Mouse (Mus musculus) ES-E14 (cell line): ENCODE measurements around the gene Il4ra. TPM values are rescaled to one million over a fixed set of nuclear protein-coding genes. Genes with fewer than 3 reads are reported as not detected.

Source experiments
- DNase-seq: peaks from one replicate; pipeline ENCODE4 v3.0.0-alpha.2; 2013; ENCODE audit warnings: low read depth, low spot score
- H3K27ac ChIP-seq: 2 replicates; pipeline ENCODE4 v1.5.1; 2012; ENCODE audit warnings: low read depth, mild to moderate bottlenecking, low read length, moderate library complexity, mixed read lengths; ENCODE audit not compliant: poor library complexity, insufficient read depth, severe bottlenecking
- H3K36me3 ChIP-seq: 2 replicates; pipeline ENCODE4 v1.6.1; 2012; ENCODE audit warnings: mild to moderate bottlenecking, low read length, moderate library complexity, mixed read lengths; ENCODE audit not compliant: control insufficient read depth, poor library complexity, insufficient read depth, severe bottlenecking
- H3K4me1 ChIP-seq, 2 experiments: fragments of 150-350 bp in 1 of 2; sonication (generic) in 1 of 2; 2 replicates each; pipeline ENCODE4 v1.6.1; 2012; ENCODE audit warnings: low read length in 2 of 2, mild to moderate bottlenecking in 1 of 2, mixed read lengths in 1 of 2; ENCODE audit not compliant: control insufficient read depth in 2 of 2, insufficient read depth in 2 of 2, poor library complexity in 1 of 2
- H3K4me3 ChIP-seq, 2 experiments: fragments of 150-350 bp in 1 of 2; sonication (generic) in 1 of 2; 2 replicates each; pipeline ENCODE4 v1.5.1; 2012; ENCODE audit warnings: low read length in 2 of 2, low read depth in 1 of 2, mild to moderate bottlenecking in 1 of 2, mixed read lengths in 1 of 2; ENCODE audit not compliant: insufficient read depth in 1 of 2, poor library complexity in 1 of 2, severe bottlenecking in 1 of 2
- H3K9ac ChIP-seq: 2 replicates; pipeline ENCODE4 v1.6.1; 2012; ENCODE audit warnings: low read depth, mild to moderate bottlenecking, low read length, mixed read lengths; ENCODE audit not compliant: poor library complexity, insufficient read depth, severe bottlenecking
- H3K9me3 ChIP-seq: fragments of 150-350 bp; sonication (generic); 2 replicates; pipeline ENCODE4 v1.6.1; 2012; ENCODE audit warnings: low read depth, mild to moderate bottlenecking, low read length; ENCODE audit not compliant: control insufficient read depth, insufficient read depth
- CHD2 ChIP-seq: IDR thresholded peaks from 2 replicates; pipeline ENCODE4 v1.6.1; 2014; ENCODE audit warnings: mild to moderate bottlenecking, low read depth, low read length, inconsistent platforms
- HCFC1 ChIP-seq: IDR thresholded peaks from 2 replicates; pipeline ENCODE4 v1.6.1; 2012; ENCODE audit warnings: low read length, inconsistent platforms, borderline replicate concordance; ENCODE audit not compliant: insufficient read depth
- MAFK ChIP-seq: IDR thresholded peaks from 2 replicates; pipeline ENCODE4 v1.6.1; 2014; ENCODE audit warnings: mild to moderate bottlenecking, low read depth, low read length, inconsistent platforms; ENCODE audit not compliant: insufficient read depth
- ZC3H11A ChIP-seq: IDR thresholded peaks from 2 replicates; pipeline ENCODE4 v1.6.1; 2012; ENCODE audit warnings: low read depth, mild to moderate bottlenecking, inconsistent platforms, low read length, borderline replicate concordance
- ZNF384 ChIP-seq: IDR thresholded peaks from 2 replicates; pipeline ENCODE4 v1.6.1; 2012; ENCODE audit warnings: low read depth, low read length, inconsistent platforms
- in situ Hi-C, 2 experiments: fragments of 600-800 bp; cut with MboI; formaldehyde crosslinking; loops; one replicate each; pipeline ENCODE4 v1.15.1; 2025; ENCODE audit warnings: low sequenced_read_pairs in 2 of 2, inconsistent platforms in 1 of 2; ENCODE audit not compliant: unreplicated experiment in 2 of 2
- total RNA-seq: library from RNA; depleted of rRNA; stranded (reverse); fragments of 300-350 nt; gene quantifications from 2 replicates; pipeline ENCODE4 v1.2.3, GENCODE M21; 2012

The Il4ra gene
- total RNA-seq, 1 experiment, result 3.4 TPM

- no peak overlapping the region for H3K4me3 ChIP-seq
- H3K36me3 ChIP-seq, result no peaks in the 10 kb centered on the region
- in situ Hi-C loops, result no loop called here
- TF ChIP-seq CHD2 (no peak), ZNF384 (no peak), MAFK (no peak), HCFC1 (no peak), ZC3H11A (no peak)
- H3K9ac ChIP-seq, result no peak overlapping the region
- H3K27ac ChIP-seq, result no peak overlapping the region
- H3K9me3 ChIP-seq, result no peaks in the 10 kb centered on the region
- DNase-seq, result no peak
- H3K4me1 ChIP-seq, result peaks cover 0 to 2% of the 10 kb centered on the region in 2 experiments; a peak in 1 of 4 replicates
These were observed 8.4 kb upstream of the Il4ra start for GRCm38 (mm10) chr7:125543497-125543896.

- Histone ChIP-seq H3K4me1 (peaks cover 0 to 2% of the 10 kb centered on the region in 2 experiments; a peak in 1 of 4 replicates), H3K27ac (no peak overlapping the region), H3K9me3 (no peaks in the 10 kb centered on the region), H3K36me3 (no peaks in the 10 kb centered on the region), H3K9ac (no peak overlapping the region), H3K4me3 (no peak overlapping the region)
- DNase-seq, result no peak
- in situ Hi-C loops, result no loop called here
- TF ChIP-seq HCFC1 (no peak), ZC3H11A (no peak), ZNF384 (no peak), CHD2 (no peak), MAFK (no peak)
These were observed 6.6 kb upstream of the Il4ra start for GRCm38 (mm10) chr7:125545331-125545730.

- in situ Hi-C loops, result no loop called here
- no peak overlapping the region for H3K27ac ChIP-seq
- DNase-seq, result no peak
- TF ChIP-seq CHD2 (no peak), HCFC1 (no peak), ZC3H11A (no peak), MAFK (no peak), ZNF384 (no peak)
- peaks cover 0 to 2% of the 10 kb centered on the region in 2 experiments; a peak in 1 of 4 replicates for H3K4me1 ChIP-seq
- no peak overlapping the region for H3K9ac ChIP-seq
- no peaks in the 10 kb centered on the region for H3K36me3 ChIP-seq
- H3K4me3 ChIP-seq, result no peak overlapping the region
- no peaks in the 10 kb centered on the region for H3K9me3 ChIP-seq
These were observed 5.2 kb upstream of the Il4ra start for GRCm38 (mm10) chr7:125546727-125547126.

GRCm38 (mm10) chr7:125549916-125550315 lies 2.0 kb upstream of the Il4ra start:
- no peak for TF ChIP-seq MAFK
- TF ChIP-seq CHD2, result no peak
- Histone ChIP-seq H3K27ac (no peak overlapping the region), H3K4me1 (no peaks in the 10 kb centered on the region), H3K36me3 (no peaks in the 10 kb centered on the region), H3K4me3 (no peak overlapping the region), H3K9ac (no peak overlapping the region), H3K9me3 (no peaks in the 10 kb centered on the region)
- in situ Hi-C loops, result no loop called here
- DNase-seq, result no peak

- Histone ChIP-seq H3K9ac (no peak overlapping the region), H3K36me3 (no peaks in the 10 kb centered on the region), H3K4me1 (no peaks in the 10 kb centered on the region), H3K27ac (no peak overlapping the region), H3K9me3 (no peaks in the 10 kb centered on the region), H3K4me3 (no peak overlapping the region)
- in situ Hi-C loops, result no loop called here
- DNase-seq, result no peak
- no peak for TF ChIP-seq CHD2
These were observed 989 bp upstream of the Il4ra start for GRCm38 (mm10) chr7:125550881-125551381.
